Mouse (Mus musculus) E14TG2a.4 (cell line): ENCODE results near the gene Tusc1.

Source experiments
- CTCF ChIP-seq: conservative IDR thresholded peaks from 2 replicates; pipeline ENCODE4 v1.5.1; 2014; ENCODE audit warnings: low read length
- NANOG ChIP-seq: IDR thresholded peaks from 2 replicates; pipeline ENCODE4 v1.6.1; 2014; ENCODE audit warnings: borderline replicate concordance, low read length, mixed read lengths

DNA sequence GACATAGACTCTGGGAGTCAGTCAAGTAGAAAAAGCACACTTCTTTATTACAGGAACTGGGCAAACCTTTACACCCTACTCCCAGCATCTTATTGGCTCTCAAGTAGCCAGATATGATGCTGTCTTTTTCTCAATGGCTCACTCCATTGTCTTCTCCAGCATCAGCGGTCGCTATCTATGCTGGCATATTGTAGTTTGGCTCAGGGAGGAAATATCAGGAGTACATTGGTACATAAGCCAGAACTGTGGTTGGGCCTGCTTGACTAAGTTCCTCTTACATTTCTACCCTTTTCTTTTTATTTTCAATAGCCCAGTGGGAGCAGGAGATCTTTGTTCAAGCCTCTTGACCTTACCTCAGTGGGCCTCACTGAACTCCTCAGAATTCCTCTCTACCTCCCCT lies 9.0 kb upstream of the Tusc1 start:
- TF ChIP-seq CTCF = no peak
- no peak for TF ChIP-seq NANOG
